Mouse (Mus musculus): ENCODE data around the gene Actb. TPM values are rescaled to one million over a fixed set of nuclear protein-coding genes. Genes with fewer than 3 reads are reported as not detected.

Gene Actb
- polyA plus RNA-seq, 1 experiment from 2014 or later: 16,801 TPM

- peak; percentile 95 for DNase-seq
- peak overlapping the region; percentile 91 for H3K4me2 ChIP-seq
- H3K36me3 ChIP-seq (ENCODE audit: insufficient read depth): peaks cover 35% of the 10 kb centered on the region
- H3K27me3 ChIP-seq (ENCODE audit: insufficient read depth, low read length): no peaks in the 10 kb centered on the region
- peak; percentile 38 for ATAC-seq (ENCODE audit: insufficient read depth)
- peaks cover 35% of the 10 kb centered on the region for H3K4me1 ChIP-seq (ENCODE audit: insufficient read depth)
- peak overlapping the region; percentile 76 for H3K9ac ChIP-seq
- no peaks in the 10 kb centered on the region for H3K9me3 ChIP-seq (ENCODE audit: low read depth, low read length)
- TF ChIP-seq CTCF (IDR thresholded peaks at IDR 0.05; ENCODE audit: low read depth): no peak
- peak overlapping the region; percentile 100 for H3K27ac ChIP-seq (ENCODE audit: low read depth)
- WGBS: 17% methylated on average over 14 of the region's 14 CpGs
- peak overlapping the region; percentile 100 for H3K4me3 ChIP-seq (ENCODE audit: low read depth, low read length)
Measured at GRCm38 (mm10) chr5:142907048-142907802, 671 bp upstream of the Actb start.

GRCm38 (mm10) chr5:142905725-142906531 lies 626 bp downstream of the Actb start:
- H3K9ac ChIP-seq: peak overlapping the region; percentile 100
- peak; percentile 71 for TF ChIP-seq CTCF (IDR thresholded peaks at IDR 0.05; ENCODE audit: low read depth)
- H3K4me3 ChIP-seq (ENCODE audit: low read depth, low read length): peak overlapping the region; percentile 100
- no peaks in the 10 kb centered on the region for H3K27me3 ChIP-seq (ENCODE audit: insufficient read depth, low read length)
- peak; percentile 98 for DNase-seq
- peaks cover 48% of the 10 kb centered on the region for H3K36me3 ChIP-seq (ENCODE audit: insufficient read depth)
- ATAC-seq (ENCODE audit: insufficient read depth): peak; percentile 78
- H3K9me3 ChIP-seq (ENCODE audit: low read depth, low read length): no peaks in the 10 kb centered on the region
- H3K4me2 ChIP-seq: peak overlapping the region; percentile 91
- under 1% methylated on average over 73 of the region's 84 CpGs for WGBS
- H3K27ac ChIP-seq (ENCODE audit: low read depth): peak overlapping the region; percentile 100
- peaks cover 35% of the 10 kb centered on the region for H3K4me1 ChIP-seq (ENCODE audit: insufficient read depth)

DNA sequence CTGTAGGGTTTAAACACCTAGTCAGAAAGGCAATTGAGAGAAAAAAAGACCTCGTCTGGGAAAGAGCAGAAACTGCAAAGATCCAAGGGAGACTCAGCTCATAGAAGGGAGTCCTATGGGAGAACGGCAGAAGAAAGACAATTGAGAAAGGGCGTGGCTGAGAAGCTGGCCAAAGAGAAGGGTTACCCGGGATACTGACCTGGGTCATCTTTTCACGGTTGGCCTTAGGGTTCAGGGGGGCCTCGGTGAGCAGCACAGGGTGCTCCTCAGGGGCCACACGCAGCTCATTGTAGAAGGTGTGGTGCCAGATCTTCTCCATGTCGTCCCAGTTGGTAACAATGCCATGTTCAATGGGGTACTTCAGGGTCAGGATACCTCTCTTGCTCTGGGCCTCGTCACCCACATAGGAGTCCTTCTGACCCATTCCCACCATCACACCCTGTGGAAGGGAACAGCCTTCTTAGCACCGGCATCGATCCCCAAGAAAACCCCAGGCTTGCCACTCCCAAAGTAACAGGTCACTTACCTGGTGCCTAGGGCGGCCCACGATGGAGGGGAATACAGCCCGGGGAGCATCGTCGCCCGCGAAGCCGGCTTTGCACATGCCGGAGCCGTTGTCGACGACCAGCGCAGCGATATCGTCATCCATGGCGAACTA lies 1.4 kb downstream of the Actb start:
- Histone ChIP-seq H3K4me1 (ENCODE audit: insufficient read depth) (peaks cover 34% of the 10 kb centered on the region), H3K4me3 (ENCODE audit: low read depth, low read length) (peak overlapping the region; percentile 100), H3K27me3 (ENCODE audit: insufficient read depth, low read length) (no peaks in the 10 kb centered on the region), H3K36me3 (ENCODE audit: insufficient read depth) (peaks cover 55% of the 10 kb centered on the region), H3K27ac (ENCODE audit: low read depth) (peak overlapping the region; percentile 100), H3K9me3 (ENCODE audit: low read depth, low read length) (no peaks in the 10 kb centered on the region), H3K4me2 (peak overlapping the region; percentile 89), H3K9ac (peak overlapping the region; percentile 100)
- ATAC-seq (ENCODE audit: insufficient read depth): 0 out of 2 replicates have a peak, but pooled peaks have one; percentile 0
- TF ChIP-seq CTCF (IDR thresholded peaks at IDR 0.05; ENCODE audit: low read depth): no peak
- peak; percentile 26 for DNase-seq
- 3% methylated on average over 27 of the region's 27 CpGs for WGBS

- peaks cover 28% of the 10 kb centered on the region for H3K4me1 ChIP-seq (ENCODE audit: insufficient read depth)
- no peak for ATAC-seq (ENCODE audit: insufficient read depth)
Measured at GRCm38 (mm10) chr5:142904208-142905037, 2.1 kb downstream of the Actb start.

DNA sequence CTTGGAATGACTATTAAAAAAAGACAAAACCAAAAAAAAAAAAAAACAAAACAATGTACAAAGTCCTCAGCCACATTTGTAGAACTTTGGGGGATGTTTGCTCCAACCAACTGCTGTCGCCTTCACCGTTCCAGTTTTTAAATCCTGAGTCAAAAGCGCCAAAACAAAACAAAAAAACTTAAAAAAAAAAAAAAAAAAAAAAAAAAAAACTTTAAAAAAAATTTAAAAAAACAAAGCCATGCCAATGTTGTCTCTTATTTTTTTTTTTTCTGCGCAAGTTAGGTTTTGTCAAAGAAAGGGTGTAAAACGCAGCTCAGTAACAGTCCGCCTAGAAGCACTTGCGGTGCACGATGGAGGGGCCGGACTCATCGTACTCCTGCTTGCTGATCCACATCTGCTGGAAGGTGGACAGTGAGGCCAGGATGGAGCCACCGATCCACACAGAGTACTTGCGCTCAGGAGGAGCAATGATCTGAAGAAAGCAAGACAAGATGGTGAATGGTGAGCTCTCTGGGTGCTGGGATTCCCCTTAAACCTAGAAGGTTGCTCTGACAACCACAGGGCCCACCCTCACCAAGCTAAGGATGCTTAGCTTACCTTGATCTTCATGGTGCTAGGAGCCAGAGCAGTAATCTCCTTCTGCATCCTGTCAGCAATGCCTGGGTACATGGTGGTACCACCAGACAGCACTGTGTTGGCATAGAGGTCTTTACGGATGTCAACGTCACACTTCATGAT lies 2.9 kb downstream of the Actb start:
- Histone ChIP-seq H3K9ac (peak overlapping the region; percentile 100), H3K4me2 (peak overlapping the region; percentile 89), H3K9me3 (ENCODE audit: low read depth, low read length) (no peaks in the 10 kb centered on the region), H3K36me3 (ENCODE audit: insufficient read depth) (peaks cover 70% of the 10 kb centered on the region), H3K4me1 (ENCODE audit: insufficient read depth) (peaks cover 20% of the 10 kb centered on the region), H3K4me3 (ENCODE audit: low read depth, low read length) (peak overlapping the region; percentile 100), H3K27me3 (ENCODE audit: insufficient read depth, low read length) (no peaks in the 10 kb centered on the region), H3K27ac (ENCODE audit: low read depth) (0 out of 2 replicates have a peak overlapping the region, but pooled peaks have one; percentile 100)
- no peak for TF ChIP-seq CTCF (IDR thresholded peaks at IDR 0.05; ENCODE audit: low read depth)
- peak; percentile 38 for DNase-seq
- no peak for ATAC-seq (ENCODE audit: insufficient read depth)
- 70% methylated on average over 14 of the region's 14 CpGs for WGBS

More at GRCm38 (mm10) chr5:142904208-142905037, 2.1 kb downstream of the Actb start:
- Histone ChIP-seq H3K9me3 (ENCODE audit: low read depth, low read length) (no peaks in the 10 kb centered on the region), H3K27ac (ENCODE audit: low read depth) (peak overlapping the region; percentile 100), H3K9ac (peak overlapping the region; percentile 100), H3K36me3 (ENCODE audit: insufficient read depth) (peaks cover 63% of the 10 kb centered on the region), H3K4me3 (ENCODE audit: low read depth, low read length) (peak overlapping the region; percentile 100), H3K4me2 (peak overlapping the region; percentile 89), H3K27me3 (ENCODE audit: insufficient read depth, low read length) (no peaks in the 10 kb centered on the region)
- WGBS: 65% methylated on average over 19 of the region's 19 CpGs
- DNase-seq: peak; percentile 20
- TF ChIP-seq CTCF (IDR thresholded peaks at IDR 0.05; ENCODE audit: low read depth): no peak
